Mouse (Mus musculus): ENCODE data around the gene Unc80. TPM values are rescaled to one million over a fixed set of nuclear protein-coding genes. Genes with fewer than 3 reads are reported as not detected.

Unc80 gene
- polyA plus RNA-seq, 1 experiment from 2014 or later = 0.56 TPM

- no peaks in the 10 kb centered on the region for H3K27me3 ChIP-seq (ENCODE audit: control insufficient read depth, insufficient read depth, low read length)
- H3K27ac ChIP-seq (ENCODE audit: low read length) = no peak overlapping the region
- no peak overlapping the region for H3K4me2 ChIP-seq (ENCODE audit: low read depth, low read length)
- H3K9ac ChIP-seq (ENCODE audit: low read length) = no peak overlapping the region
- no peak for ATAC-seq (ENCODE audit: insufficient read depth, low FRiP score)
- H3K9me3 ChIP-seq (replicated peaks; ENCODE audit: control insufficient read depth, low read length) = no peaks in the 10 kb centered on the region
- 66% methylated on average over 6 of the region's 6 CpGs for WGBS
- H3K36me3 ChIP-seq (ENCODE audit: control insufficient read depth, insufficient read depth, low read length) = no peaks in the 10 kb centered on the region; the same call in 1 of the 2 replicates
- no peak overlapping the region for H3K4me3 ChIP-seq (replicated peaks; ENCODE audit: low read length)
- peaks cover 11% of the 10 kb centered on the region for H3K4me1 ChIP-seq (ENCODE audit: control insufficient read depth, insufficient read depth, low read length)
Observed at GRCm38 (mm10) chr1:66704523-66704922, 236.4 kb downstream of the Unc80 start.

GRCm38 (mm10) chr1:66712859-66713258 is 244.7 kb downstream of the Unc80 start:
- WGBS = 91% methylated on average over 3 of the region's 3 CpGs
- peaks cover 5% of the 10 kb centered on the region; the same call in 1 of the 2 replicates for H3K36me3 ChIP-seq (ENCODE audit: control insufficient read depth, insufficient read depth, low read length)

GRCm38 (mm10) chr1:66730581-66730980 is 262.4 kb downstream of the Unc80 start:
- Histone ChIP-seq H3K9ac (ENCODE audit: low read length) (no peak overlapping the region), H3K4me1 (ENCODE audit: control insufficient read depth, insufficient read depth, low read length) (no peaks in the 10 kb centered on the region), H3K27ac (ENCODE audit: low read length) (no peak overlapping the region), H3K4me2 (ENCODE audit: low read depth, low read length) (no peak overlapping the region), H3K4me3 (replicated peaks; ENCODE audit: low read length) (no peak overlapping the region), H3K9me3 (replicated peaks; ENCODE audit: control insufficient read depth, low read length) (no peaks in the 10 kb centered on the region), H3K36me3 (ENCODE audit: control insufficient read depth, insufficient read depth, low read length) (peaks cover 7% of the 10 kb centered on the region; the same call in 1 of the 2 replicates), H3K27me3 (ENCODE audit: control insufficient read depth, insufficient read depth, low read length) (no peaks in the 10 kb centered on the region)
- ATAC-seq (ENCODE audit: insufficient read depth, low FRiP score) = no peak
- WGBS = 63% methylated on average over 1 of the region's 1 CpGs

More at GRCm38 (mm10) chr1:66712859-66713258, 244.7 kb downstream of the Unc80 start:
- Histone ChIP-seq H3K27me3 (ENCODE audit: control insufficient read depth, insufficient read depth, low read length) (no peaks in the 10 kb centered on the region), H3K4me2 (ENCODE audit: low read depth, low read length) (no peak overlapping the region), H3K4me1 (ENCODE audit: control insufficient read depth, insufficient read depth, low read length) (no peaks in the 10 kb centered on the region), H3K4me3 (replicated peaks; ENCODE audit: low read length) (no peak overlapping the region), H3K9ac (ENCODE audit: low read length) (no peak overlapping the region), H3K27ac (ENCODE audit: low read length) (no peak overlapping the region), H3K9me3 (replicated peaks; ENCODE audit: control insufficient read depth, low read length) (no peaks in the 10 kb centered on the region)
- ATAC-seq (ENCODE audit: insufficient read depth, low FRiP score) = no peak

Other genes starting within 250 kb of the Unc80 start
- 55.8 and 60.0 TPM in 2 replicates for gene Rpe, start 232.5 kb downstream of the Unc80 start, polyA plus RNA-seq (2015; fragmentation: Nextera tagmentation; extraction: Ambion mirVana)